Mouse (Mus musculus) brain, adult 2 months (tissue): ENCODE measurements around the gene Olfr963.
"Not testable (repeated sequence)": the region's sequence is repeated elsewhere in the genome, so short reads cannot be mapped to it uniquely, and the experiment has no call there.

Source experiments
- DNase-seq: peaks from one replicate; pipeline ENCODE4 v3.0.0; 2011; ENCODE audit warnings: low read depth, low spot score

Gene Olfr963

GRCm38 (mm10) chr9:39666905-39667304 lies at the start of gene Olfr963:
TSS of gene Olfr963 (plus strand) at chr9:39667205.
- DNase-seq, result no peak

- no peak for DNase-seq
Observed at GRCm38 (mm10) chr9:39621073-39621472, 45.9 kb upstream of the Olfr963 start, which contains the start of gene Olfr960. TSS of gene Olfr960 (plus strand) at chr9:39621373.

- no peak for DNase-seq
Observed at GRCm38 (mm10) chr9:39623783-39624182, 43.2 kb upstream of the Olfr963 start.

- no peak for DNase-seq
Observed at GRCm38 (mm10) chr9:39624711-39625110, 42.3 kb upstream of the Olfr963 start.

- DNase-seq, result no peak
Observed at GRCm38 (mm10) chr9:39629069-39629468, 37.9 kb upstream of the Olfr963 start.

- peak; percentile 75 for DNase-seq
Observed at GRCm38 (mm10) chr9:39633913-39634594, 33.0 kb upstream of the Olfr963 start.

GRCm38 (mm10) chr9:39644785-39645184 lies 22.2 kb upstream of the Olfr963 start, which contains the start of gene Olfr961:
TSS of gene Olfr961 (plus strand) at chr9:39645085.
- no peak for DNase-seq

GRCm38 (mm10) chr9:39647382-39647781 lies 19.6 kb upstream of the Olfr963 start:
- DNase-seq, result no peak

GRCm38 (mm10) chr9:39654756-39655396 lies 12.1 kb upstream of the Olfr963 start:
- DNase-seq, result peak; percentile 54

- no peak for DNase-seq
Observed at GRCm38 (mm10) chr9:39669723-39670122, 2.7 kb downstream of the Olfr963 start.

GRCm38 (mm10) chr9:39674820-39675219 lies 7.8 kb downstream of the Olfr963 start:
- DNase-seq, result no peak

- DNase-seq, result no peak
Observed at GRCm38 (mm10) chr9:39678557-39678956, 11.6 kb downstream of the Olfr963 start.

GRCm38 (mm10) chr9:39679280-39679679 lies 12.3 kb downstream of the Olfr963 start:
- DNase-seq, result peak; percentile 31

- not testable (repeated sequence) for DNase-seq
Observed at GRCm38 (mm10) chr9:39701123-39701522, 34.1 kb downstream of the Olfr963 start.

- DNase-seq, result no peak
Observed at GRCm38 (mm10) chr9:39707017-39707416, 40.0 kb downstream of the Olfr963 start, which contains the start of gene Olfr149. TSS of gene Olfr149 (minus strand) at chr9:39707117.

GRCm38 (mm10) chr9:39708958-39709357 lies 42.0 kb downstream of the Olfr963 start:
- DNase-seq, result no peak

GRCm38 (mm10) chr9:39711053-39711452 lies 44.0 kb downstream of the Olfr963 start, which contains the start of gene Olfr965:
TSS of gene Olfr965 (plus strand) at chr9:39711353.
- DNase-seq, result no peak
